Mouse (Mus musculus) c-Kit-positive CD71-positive TER-119-positive erythroid progenitor cells, embryonic 14.5 days (primary cell): Measurements from ENCODE around the gene Jarid2.

ENCODE experiments used
- DNase-seq: peaks from one replicate; pipeline ENCODE4 v3.0.0-alpha.2; 2013; ENCODE audit warnings: low spot score

The Jarid2 gene

GRCm38 (mm10) chr13:44917202-44917601 lies 187.9 kb downstream of the Jarid2 start:
- DNase-seq, result no peak

GRCm38 (mm10) chr13:44918269-44918668 lies 189.0 kb downstream of the Jarid2 start:
- DNase-seq, result no peak

- DNase-seq, result no peak
Observed at GRCm38 (mm10) chr13:44921095-44921494, 191.8 kb downstream of the Jarid2 start.

GRCm38 (mm10) chr13:44921721-44922120 lies 192.4 kb downstream of the Jarid2 start:
- DNase-seq, result no peak

- no peak for DNase-seq
Observed at GRCm38 (mm10) chr13:44924042-44924441, 194.8 kb downstream of the Jarid2 start.

GRCm38 (mm10) chr13:44925173-44925572 lies 195.9 kb downstream of the Jarid2 start:
- no peak for DNase-seq

GRCm38 (mm10) chr13:44926311-44926710 lies 197.0 kb downstream of the Jarid2 start:
- no peak for DNase-seq

- DNase-seq, result no peak
Observed at GRCm38 (mm10) chr13:44932307-44933264, 203.3 kb downstream of the Jarid2 start.

GRCm38 (mm10) chr13:44933575-44933974 lies 204.3 kb downstream of the Jarid2 start:
- no peak for DNase-seq

- DNase-seq, result no peak
Observed at GRCm38 (mm10) chr13:44937681-44938080, 208.4 kb downstream of the Jarid2 start.

GRCm38 (mm10) chr13:44939326-44940035 lies 210.2 kb downstream of the Jarid2 start:
- no peak for DNase-seq

GRCm38 (mm10) chr13:44943618-44944017 lies 214.3 kb downstream of the Jarid2 start:
- no peak for DNase-seq

GRCm38 (mm10) chr13:44946880-44947635 lies 217.8 kb downstream of the Jarid2 start:
- no peak for DNase-seq

- no peak for DNase-seq
Observed at GRCm38 (mm10) chr13:44948320-44949250, 219.3 kb downstream of the Jarid2 start.

- no peak for DNase-seq
Observed at GRCm38 (mm10) chr13:44952393-44953086, 223.3 kb downstream of the Jarid2 start.

- DNase-seq, result no peak
Observed at GRCm38 (mm10) chr13:44953546-44954231, 224.4 kb downstream of the Jarid2 start.

- no peak for DNase-seq
Observed at GRCm38 (mm10) chr13:44954232-44954568, 224.9 kb downstream of the Jarid2 start.

- DNase-seq, result no peak
Observed at GRCm38 (mm10) chr13:44955781-44956180, 226.5 kb downstream of the Jarid2 start.

GRCm38 (mm10) chr13:44957049-44957448 lies 227.8 kb downstream of the Jarid2 start:
- no peak for DNase-seq
